In genomic region chr3:128922150-128922549, GRCm38 (mm10) we compare ENCODE assay signal across 35 mouse cellular contexts.
"Had no signal": no experiment of that assay in that cellular context is flagged by ENCODE, and none has a peak within 500 bp of the region (broad histone marks: within the 10 kb centered on the region; RNA-seq: fewer than 3 reads in every experiment).

No protein-coding gene starts in this region.

- H3K4me2 ChIP-seq: heart, embryonic 11.5 days; heart, embryonic 12.5 days; heart, embryonic 13.5 days; heart, embryonic 15.5 days; hindbrain, embryonic 12.5 days; hindbrain, embryonic 13.5 days; hindbrain, embryonic 14.5 days; hindbrain, embryonic 15.5 days; intestine, embryonic 15.5 days; kidney, embryonic 15.5 days had no signal

- H3K27me3 ChIP-seq: heart, embryonic 12.5 days; heart, embryonic 13.5 days; heart, embryonic 15.5 days; hindbrain, embryonic 12.5 days; hindbrain, embryonic 13.5 days; hindbrain, embryonic 15.5 days; intestine, embryonic 15.5 days; kidney, embryonic 15.5 days had no signal

- H3K27ac ChIP-seq: heart, adult 2 months; heart, embryonic 10.5 days; heart, embryonic 13.5 days; heart, embryonic 15.5 days; hindbrain, embryonic 10.5 days; hindbrain, embryonic 12.5 days; hindbrain, embryonic 13.5 days; hindbrain, embryonic 14.5 days; hindbrain, embryonic 15.5 days; hindbrain, postnatal 0 days; intestine, embryonic 15.5 days; kidney, embryonic 15.5 days; kidney, postnatal 0 days; layer of hippocampus, adult 2 months had no signal

- ATAC-seq: hindbrain, embryonic 16.5 days; hindbrain, postnatal 0 days; inflammation-experienced regulatory T-cells, adult 6 months; intestine, embryonic 15.5 days; intestine, postnatal 0 days had no signal

- H3K9ac ChIP-seq: heart, embryonic 12.5 days; heart, embryonic 13.5 days; heart, embryonic 15.5 days; hindbrain, embryonic 12.5 days; hindbrain, embryonic 13.5 days; hindbrain, embryonic 14.5 days; hindbrain, embryonic 15.5 days; intestine, embryonic 15.5 days; kidney, embryonic 15.5 days had no signal

- H3K4me1 ChIP-seq: heart, embryonic 10.5 days; heart, embryonic 12.5 days; heart, embryonic 13.5 days; heart, embryonic 15.5 days; hindbrain, embryonic 10.5 days; hindbrain, embryonic 12.5 days; hindbrain, embryonic 13.5 days; hindbrain, embryonic 15.5 days; intestine, embryonic 15.5 days; kidney, embryonic 15.5 days had no signal

- H3K9me3 ChIP-seq: heart, embryonic 10.5 days; heart, embryonic 12.5 days; heart, embryonic 13.5 days; heart, embryonic 15.5 days; hindbrain, embryonic 10.5 days; hindbrain, embryonic 12.5 days; hindbrain, embryonic 13.5 days; hindbrain, embryonic 15.5 days; intestine, embryonic 15.5 days; kidney, embryonic 15.5 days had no signal

- H3K4me3 ChIP-seq: heart, adult 2 months; heart, embryonic 10.5 days; heart, embryonic 12.5 days; heart, embryonic 13.5 days; heart, embryonic 15.5 days; hindbrain, embryonic 10.5 days; hindbrain, embryonic 12.5 days; hindbrain, embryonic 13.5 days; hindbrain, embryonic 15.5 days; intestine, embryonic 15.5 days; kidney, embryonic 15.5 days; layer of hippocampus, adult 2 months had no signal

- DNase-seq: heart, adult 2 months; heart, postnatal 10 days; heart, postnatal 14 days; heart, postnatal 36 days; heart, postnatal 4 days; kidney, adult 11 months; kidney, adult 18-20 months; kidney, adult 2 months; kidney, adult 8-10 months; kidney, adult 9 months; kidney, postnatal 10 days; kidney, postnatal 14 days; kidney, postnatal 25 days; kidney, postnatal 36 days; kidney, postnatal 4 days; layer of hippocampus, adult 9-11 months; layer of hippocampus, postnatal 36 days had no signal

- H3K36me3 ChIP-seq: heart, embryonic 10.5 days; heart, embryonic 12.5 days; heart, embryonic 13.5 days; heart, embryonic 15.5 days; hindbrain, embryonic 10.5 days; hindbrain, embryonic 12.5 days; hindbrain, embryonic 13.5 days; hindbrain, embryonic 15.5 days; intestine, embryonic 15.5 days; kidney, embryonic 15.5 days had no signal
